Mouse (Mus musculus): ENCODE data around the gene Tmem51.

DNA sequence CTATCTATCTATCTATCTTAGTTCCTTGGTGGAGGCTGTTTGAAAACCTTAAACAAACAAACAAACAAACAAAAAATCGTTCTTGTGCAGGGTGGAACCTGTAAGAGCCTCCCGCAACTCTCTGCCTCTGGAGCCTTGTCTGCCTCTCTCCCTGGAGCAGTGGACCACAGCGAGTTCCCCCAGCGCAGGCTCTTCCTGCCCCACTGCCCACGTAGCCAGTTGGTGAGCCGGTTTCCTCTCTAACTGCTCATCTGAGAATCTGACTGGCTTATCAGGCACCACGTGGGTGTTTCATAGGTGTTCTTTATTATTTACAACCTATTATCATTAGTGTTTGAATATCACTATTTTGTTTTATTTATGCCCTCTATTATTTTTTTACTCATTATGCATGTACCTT lies 37.6 kb downstream of the Tmem51 start:
- TF ChIP-seq CTCF (conservative IDR thresholded peaks at IDR 0.05; ENCODE audit: low read length) (no peak), POU5F1 (IDR thresholded peaks at IDR 0.05; ENCODE audit: borderline replicate concordance, low read length) (no peak)
